Mouse (Mus musculus) heart, embryonic 11.5 days (tissue): ENCODE results near the gene Dhrs4. TPM values are rescaled to one million over a fixed set of nuclear protein-coding genes. Genes with fewer than 3 reads are reported as not detected.

Experiments
- ATAC-seq: fragments of 200-750 bp; cut with Nextera tagmentation; replicated peaks from 2 replicates; pipeline ENCODE4 v1.8.0; 2017; ENCODE audit warnings: moderate library complexity; ENCODE audit not compliant: insufficient number of reproducible peaks, low FRiP score, low TSS enrichment
- H3K27ac ChIP-seq: fragments of 300-500 bp; sonication (generic); 2 replicates; pipeline ENCODE4 v1.5.1; 2014; ENCODE audit warnings: mild to moderate bottlenecking, low read depth, low read length
- H3K27me3 ChIP-seq: fragments of 300-500 bp; sonication (generic); 2 replicates; pipeline ENCODE4 v1.6.1; 2014; ENCODE audit warnings: mild to moderate bottlenecking, low read length, mixed read lengths; ENCODE audit not compliant: control insufficient read depth, insufficient read depth
- H3K36me3 ChIP-seq: fragments of 300-500 bp; sonication (generic); 2 replicates; pipeline ENCODE4 v1.6.1; 2014; ENCODE audit warnings: mild to moderate bottlenecking, low read length, moderate library complexity, mixed read lengths; ENCODE audit not compliant: control insufficient read depth, insufficient read depth
- H3K4me1 ChIP-seq: fragments of 300-500 bp; sonication (generic); 2 replicates; pipeline ENCODE4 v1.6.1; 2014; ENCODE audit warnings: low read length; ENCODE audit not compliant: control insufficient read depth, insufficient read depth
- H3K4me2 ChIP-seq: fragments of 300-500 bp; sonication (generic); 2 replicates; pipeline ENCODE4 v1.6.1; 2014; ENCODE audit warnings: mild to moderate bottlenecking, moderate library complexity
- H3K4me3 ChIP-seq: fragments of 300-500 bp; sonication (generic); 2 replicates; pipeline ENCODE4 v1.5.1; 2014; ENCODE audit warnings: low read depth, low read length
- H3K9ac ChIP-seq: fragments of 300-500 bp; sonication (generic); 2 replicates; pipeline ENCODE4 v1.6.1; 2014; ENCODE audit warnings: mild to moderate bottlenecking, low read depth, low read length, moderate library complexity
- H3K9me3 ChIP-seq: fragments of 300-500 bp; sonication (generic); replicated peaks from 2 replicates; pipeline ENCODE4 v1.6.1; 2016; ENCODE audit warnings: low read length; ENCODE audit not compliant: control insufficient read depth
- WGBS: fragments of 180-500 bp; shearing (Covaris S2); extraction: QIAGEN DNeasy Blood & Tissue Kit; methylation state at CpG from one replicate; pipeline ENCODE4 v1.1.7; 2014; ENCODE audit not compliant: insufficient replicate concordance; 5-methylcytosine and 5-hydroxymethylcytosine counted together
- polyA plus RNA-seq: library from polyadenylated mRNA; unstranded; fragments of >200 nt; fragmentation: Nextera tagmentation; extraction: Ambion mirVana; gene quantifications from 2 replicates; pipeline ENCODE4 v1.2.1, GENCODE M21; 2014

Dhrs4 gene
- polyA plus RNA-seq, 1 experiment from 2014 or later, result 22.0 TPM

- H3K27ac ChIP-seq, result no peak within 1 kb of the TSS
- peaks cover 16% of the 10 kb centered on the region for H3K27me3 ChIP-seq
- no peaks in the 10 kb centered on the region for H3K36me3 ChIP-seq
- WGBS, result 58% methylated on average over 22 of the region's 22 CpGs
- ATAC-seq, result no peak; the same call in 1 of the 2 replicates
- no peak within 1 kb of the TSS for H3K9ac ChIP-seq
- H3K4me3 ChIP-seq, result no peak within 1 kb of the TSS
- no peaks in the 10 kb centered on the region for H3K9me3 ChIP-seq
- peak within 1 kb of the TSS; percentile 19 for H3K4me2 ChIP-seq
- H3K4me1 ChIP-seq, result peaks cover 10% of the 10 kb centered on the region
These were observed 31.7 kb downstream of the Dhrs4 start, which contains the start of gene Cpne6 for GRCm38 (mm10) chr14:55510125-55510731. Gene Cpne6, plus strand, starts transcription at chr14:55510445.

DNA sequence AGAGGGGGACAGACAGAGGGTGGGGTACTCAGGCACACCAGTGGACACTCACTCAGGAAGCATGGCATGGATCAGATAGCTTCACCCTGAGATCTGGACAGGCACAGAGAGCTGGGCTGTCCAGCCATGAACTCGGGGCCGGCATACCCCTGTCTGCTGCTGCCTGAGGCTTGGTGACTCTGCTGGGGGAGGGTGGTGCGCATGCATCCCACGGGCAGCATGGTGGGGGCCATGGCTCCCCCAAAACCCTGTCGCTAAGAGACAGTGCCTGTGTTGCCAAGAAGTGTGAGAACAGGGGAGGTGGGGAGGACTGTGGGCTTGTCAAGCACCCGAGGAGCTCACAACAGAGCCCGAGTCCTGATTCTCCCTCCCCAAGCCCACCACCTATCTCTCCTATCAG is 32.5 kb downstream of the Dhrs4 start:
- H3K27me3 ChIP-seq, result peaks cover 21% of the 10 kb centered on the region

GRCm38 (mm10) chr14:55513927-55514326 is 35.4 kb downstream of the Dhrs4 start:
- Histone ChIP-seq H3K9me3 (no peaks in the 10 kb centered on the region), H3K4me2 (no peak overlapping the region), H3K4me1 (peaks cover 10% of the 10 kb centered on the region), H3K9ac (no peak overlapping the region), H3K27me3 (peaks cover 45% of the 10 kb centered on the region), H3K4me3 (no peak overlapping the region), H3K36me3 (no peaks in the 10 kb centered on the region), H3K27ac (no peak overlapping the region)
- WGBS, result 38% methylated on average over 10 of the region's 10 CpGs
- no peak for ATAC-seq

More for the DNA sequence above, 32.5 kb downstream of the Dhrs4 start:
- Histone ChIP-seq H3K4me1 (peaks cover 10% of the 10 kb centered on the region), H3K36me3 (no peaks in the 10 kb centered on the region), H3K27ac (no peak overlapping the region), H3K9ac (no peak overlapping the region), H3K4me3 (no peak overlapping the region), H3K9me3 (no peaks in the 10 kb centered on the region), H3K4me2 (no peak overlapping the region; the same call in 1 of the 2 replicates)
- WGBS, result 46% methylated on average over 7 of the region's 7 CpGs
- no peak for ATAC-seq

DNA sequence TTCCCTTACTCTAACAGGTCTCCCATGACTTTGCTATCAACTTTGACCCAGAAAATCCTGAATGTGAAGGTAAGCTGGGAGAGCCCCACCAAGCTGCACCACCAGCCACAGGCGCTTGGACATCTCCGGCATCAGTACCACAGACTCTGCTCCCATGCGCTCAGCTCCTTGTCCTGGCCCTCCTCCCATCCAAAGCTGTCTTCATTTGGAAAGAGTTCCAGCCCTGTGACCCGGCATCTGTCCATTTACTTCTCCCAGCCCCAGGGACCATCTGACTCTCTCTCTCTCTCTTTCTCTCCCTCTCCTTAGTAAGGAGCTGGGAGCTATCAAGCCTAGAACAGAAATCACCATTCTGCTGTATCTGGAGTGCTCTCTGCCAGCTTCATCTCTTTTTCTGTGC is 37.3 kb downstream of the Dhrs4 start:
- no peak overlapping the region for H3K4me2 ChIP-seq
- no peak overlapping the region for H3K27ac ChIP-seq
- ATAC-seq, result no peak
- 83% methylated on average over 4 of the region's 4 CpGs for WGBS
- H3K4me1 ChIP-seq, result peaks cover 3% of the 10 kb centered on the region
- H3K9ac ChIP-seq, result no peak overlapping the region
- H3K9me3 ChIP-seq, result no peaks in the 10 kb centered on the region
- H3K27me3 ChIP-seq, result peaks cover 63% of the 10 kb centered on the region
- no peaks in the 10 kb centered on the region for H3K36me3 ChIP-seq
- no peak overlapping the region for H3K4me3 ChIP-seq

DNA sequence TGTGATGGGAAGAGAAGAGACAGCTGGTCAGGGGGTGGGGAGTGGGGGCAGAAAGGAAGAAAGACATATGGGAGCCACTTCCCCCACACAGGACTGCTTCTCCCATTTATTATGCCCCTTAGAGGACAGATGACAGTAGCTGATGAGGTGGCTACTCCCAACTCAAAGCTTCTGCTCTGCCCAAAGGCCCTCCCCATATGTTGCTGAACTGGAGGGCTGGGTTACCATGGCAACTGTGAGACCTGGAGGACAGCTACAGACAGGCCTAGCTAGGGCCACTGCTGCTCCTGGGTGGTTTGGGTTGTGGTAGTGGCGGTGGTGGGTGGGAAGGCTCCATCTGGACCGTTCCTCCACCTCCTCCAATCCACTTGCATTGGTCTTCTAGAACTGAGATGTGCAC is 40.3 kb downstream of the Dhrs4 start:
- Histone ChIP-seq H3K36me3 (no peaks in the 10 kb centered on the region), H3K9ac (no peak overlapping the region), H3K4me2 (no peak overlapping the region), H3K4me3 (no peak overlapping the region), H3K9me3 (no peaks in the 10 kb centered on the region), H3K4me1 (no peaks in the 10 kb centered on the region; the same call in none of the 2 replicates), H3K27ac (no peak overlapping the region), H3K27me3 (peaks cover 78% of the 10 kb centered on the region)
- 59% methylated on average over 2 of the region's 2 CpGs for WGBS
- ATAC-seq, result no peak

- Histone ChIP-seq H3K27ac (no peak overlapping the region), H3K36me3 (no peaks in the 10 kb centered on the region), H3K4me2 (no peak overlapping the region)
These were observed 41.0 kb downstream of the Dhrs4 start for GRCm38 (mm10) chr14:55519604-55520003.

GRCm38 (mm10) chr14:55520451-55521361 is 42.1 kb downstream of the Dhrs4 start:
- peak overlapping the region; percentile 39; the same call in 1 of the 2 replicates for H3K9ac ChIP-seq
- WGBS, result under 1% methylated on average over 61 of the region's 61 CpGs

More at GRCm38 (mm10) chr14:55519604-55520003, 41.0 kb downstream of the Dhrs4 start:
- WGBS, result 51% methylated on average over 4 of the region's 4 CpGs
- peaks cover 2% of the 10 kb centered on the region for H3K4me1 ChIP-seq
- peaks cover 75% of the 10 kb centered on the region for H3K27me3 ChIP-seq
- H3K4me3 ChIP-seq, result no peak overlapping the region
- no peak overlapping the region for H3K9ac ChIP-seq
- no peak for ATAC-seq
- H3K9me3 ChIP-seq, result no peaks in the 10 kb centered on the region

GRCm38 (mm10) chr14:55524062-55524461 is 45.5 kb downstream of the Dhrs4 start:
- WGBS, result 46% methylated on average over 4 of the region's 4 CpGs
- no peak overlapping the region for H3K27ac ChIP-seq
- H3K27me3 ChIP-seq, result peaks cover 52% of the 10 kb centered on the region

More at GRCm38 (mm10) chr14:55520451-55521361, 42.1 kb downstream of the Dhrs4 start:
- no peaks in the 10 kb centered on the region for H3K36me3 ChIP-seq
- peaks cover 6% of the 10 kb centered on the region for H3K4me1 ChIP-seq
- H3K4me3 ChIP-seq, result peak overlapping the region; percentile 54
- no peak for ATAC-seq
- peak overlapping the region; percentile 95 for H3K4me2 ChIP-seq
- H3K27ac ChIP-seq, result no peak overlapping the region
- no peaks in the 10 kb centered on the region for H3K9me3 ChIP-seq
- H3K27me3 ChIP-seq, result peaks cover 73% of the 10 kb centered on the region

More at GRCm38 (mm10) chr14:55524062-55524461, 45.5 kb downstream of the Dhrs4 start:
- Histone ChIP-seq H3K9me3 (no peaks in the 10 kb centered on the region), H3K4me2 (no peak overlapping the region), H3K36me3 (no peaks in the 10 kb centered on the region), H3K4me3 (no peak overlapping the region), H3K4me1 (peaks cover 6% of the 10 kb centered on the region), H3K9ac (no peak overlapping the region)
- ATAC-seq, result no peak
